Mouse (Mus musculus): ENCODE measurements around the gene Zfp316. TPM values are rescaled to one million over a fixed set of nuclear protein-coding genes. Genes with fewer than 3 reads are reported as not detected.

Zfp316 gene
- total RNA-seq, 4 experiments from 2014 or later: 20.6 to 24.1 (median 23.1) TPM

GRCm38 (mm10) chr5:143284762-143285161 is 14.9 kb upstream of the Zfp316 start:
- no peak for DNase-seq (ENCODE audit: low spot score in 2 of 2)

DNA sequence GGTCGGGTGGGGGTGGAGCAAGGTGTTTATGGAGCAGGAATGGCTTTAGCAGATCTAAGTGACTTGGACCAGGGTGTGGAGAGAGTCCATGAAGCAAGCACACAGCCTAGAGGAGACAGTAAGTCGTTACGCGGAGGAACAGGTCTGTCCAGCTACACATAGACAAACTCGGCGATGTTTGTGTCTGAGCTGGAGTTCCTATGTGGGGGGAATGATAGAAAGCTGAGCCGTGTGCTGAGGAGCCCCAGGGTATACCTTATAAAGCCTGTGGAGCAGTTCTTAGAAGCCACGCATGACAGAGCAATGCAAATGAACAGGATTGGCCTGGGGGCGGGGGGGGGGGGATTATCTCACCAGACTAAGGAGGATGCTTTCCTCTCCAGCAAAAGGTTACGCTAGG is 9.4 kb upstream of the Zfp316 start:
- DNase-seq (ENCODE audit: low spot score in 2 of 2): no peak

- DNase-seq (ENCODE audit: low spot score in 2 of 2): no peak
Observed at GRCm38 (mm10) chr5:143275761-143276160, 5.9 kb upstream of the Zfp316 start.

DNA sequence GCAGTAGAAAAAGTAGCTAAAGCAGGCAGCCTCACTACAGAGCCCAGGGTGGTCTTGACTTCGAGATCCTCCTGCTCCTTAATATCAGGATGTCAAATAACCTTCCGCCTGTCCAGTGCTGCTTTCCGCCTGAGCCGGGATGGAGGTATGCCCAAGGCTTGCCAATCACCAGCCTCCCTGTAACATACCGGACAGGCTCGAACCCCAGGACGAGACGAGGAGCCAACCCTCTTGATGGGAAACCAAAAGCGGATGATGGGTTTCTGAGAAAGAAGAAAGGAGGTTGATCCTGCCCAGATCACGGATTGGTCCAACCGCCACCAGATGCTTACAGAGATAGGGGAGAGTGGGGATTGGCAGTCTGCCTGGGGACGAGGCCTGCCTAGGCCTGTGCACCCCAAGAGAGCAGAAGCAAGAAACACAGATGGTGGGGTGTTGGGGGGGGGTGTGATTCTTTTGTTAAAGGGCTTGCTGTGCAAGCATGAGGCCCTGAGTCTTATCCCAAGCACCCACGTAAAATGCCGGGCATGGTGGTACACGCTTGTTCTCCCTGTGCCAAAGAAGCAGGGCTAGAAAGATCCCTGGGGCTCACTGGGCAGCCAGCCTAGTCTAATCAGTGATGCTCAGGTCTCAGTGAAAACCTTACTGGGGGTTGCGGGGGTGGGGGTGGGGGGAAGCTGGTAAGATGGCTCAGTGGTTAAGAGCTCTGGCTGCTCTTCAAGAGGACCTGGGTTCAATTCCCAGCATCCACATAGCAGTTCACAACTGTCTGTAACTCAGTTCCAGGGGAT is 2.9 kb upstream of the Zfp316 start:
- no peak for DNase-seq (ENCODE audit: low spot score in 2 of 2)

- DNase-seq (ENCODE audit: low spot score in 2 of 2): no peak
Observed at GRCm38 (mm10) chr5:143272108-143272507, 2.3 kb upstream of the Zfp316 start.

GRCm38 (mm10) chr5:143271642-143272041 is 1.8 kb upstream of the Zfp316 start:
- DNase-seq (ENCODE audit: low spot score in 2 of 2): peak in 1 of 2 experiments; percentile 48

- no peak for DNase-seq (ENCODE audit: low spot score in 2 of 2)
Observed at GRCm38 (mm10) chr5:143270151-143270519, 313 bp upstream of the Zfp316 start.

DNA sequence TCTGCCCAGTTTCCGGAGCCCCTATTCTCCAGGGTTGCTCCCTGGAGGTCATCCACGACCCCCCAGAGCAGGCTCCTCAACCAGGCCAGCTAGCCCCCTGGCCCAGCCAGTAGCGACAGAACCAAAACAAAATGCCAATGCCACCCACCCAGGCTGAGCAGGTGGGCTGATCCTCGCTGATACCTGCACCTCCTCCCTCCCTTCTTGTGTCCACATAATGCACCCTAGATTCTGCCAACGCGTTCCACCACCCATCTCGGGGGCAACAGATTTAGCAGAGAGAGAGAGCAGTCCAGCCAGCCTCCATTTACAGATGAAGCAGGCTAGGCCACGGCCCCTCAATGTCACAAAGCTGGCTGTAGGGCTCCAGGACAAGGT is 848 bp downstream of the Zfp316 start:
- DNase-seq (ENCODE audit: low spot score in 2 of 2): no peak

DNA sequence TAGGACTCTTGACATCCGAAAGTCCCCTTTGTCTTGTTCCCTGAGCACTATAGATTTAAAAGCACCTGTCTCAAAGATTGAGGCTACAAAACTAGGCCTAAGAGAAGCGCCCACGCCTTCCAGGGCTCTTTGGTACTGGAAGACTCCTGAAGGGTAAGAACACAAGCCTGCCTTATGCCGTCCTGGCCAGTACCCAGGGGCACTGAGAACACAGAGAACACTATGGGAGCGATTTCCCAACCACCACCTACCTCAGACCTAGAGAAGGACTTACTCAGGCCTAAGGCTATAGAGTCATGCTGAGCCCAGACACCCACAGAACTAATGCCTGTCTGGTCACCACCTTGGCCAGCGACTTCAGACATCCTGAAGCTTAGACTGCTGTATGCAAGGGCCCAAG is 3.0 kb downstream of the Zfp316 start:
- DNase-seq (ENCODE audit: low spot score in 2 of 2): no peak

DNA sequence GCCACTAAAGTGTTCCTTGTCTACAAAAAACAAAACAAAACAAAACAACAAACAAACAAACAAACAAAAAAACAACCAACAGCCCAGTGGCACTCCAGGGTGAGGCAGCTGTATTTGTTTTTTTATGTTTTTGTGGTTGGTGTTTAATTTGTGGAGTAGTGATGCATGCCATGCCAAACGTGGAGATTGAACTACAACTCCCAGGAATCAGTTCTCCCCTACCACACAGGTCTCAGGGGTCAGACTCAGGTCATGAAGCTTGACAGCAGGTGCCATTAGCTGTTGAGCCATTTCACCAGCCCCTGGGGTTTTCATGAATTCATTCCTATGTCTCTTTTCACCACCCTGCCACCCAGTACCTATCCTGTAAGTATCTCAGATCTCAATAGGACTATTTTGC is 4.4 kb downstream of the Zfp316 start:
- no peak for DNase-seq (ENCODE audit: low spot score in 2 of 2)

GRCm38 (mm10) chr5:143264689-143265088 is 5.1 kb downstream of the Zfp316 start:
- DNase-seq (ENCODE audit: low spot score in 2 of 2): no peak

DNA sequence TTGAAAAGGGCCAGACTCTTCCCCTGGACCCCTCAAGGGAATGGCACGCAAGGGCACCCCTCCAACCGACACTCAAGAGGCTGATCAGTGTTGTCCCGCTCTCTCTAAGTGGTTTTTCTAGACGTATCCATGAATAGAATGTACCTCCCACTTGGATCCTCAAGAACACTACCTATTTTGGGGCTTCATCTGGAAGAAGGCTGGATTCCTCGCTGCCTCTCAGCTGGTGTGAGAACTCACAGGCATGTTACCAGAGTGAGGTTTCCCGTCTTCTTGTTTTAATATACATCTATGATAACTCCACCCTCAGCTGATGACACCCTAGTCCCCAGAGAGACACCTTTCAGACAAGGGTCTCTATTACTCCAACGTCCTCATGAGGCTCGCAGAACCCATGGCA is 8.2 kb downstream of the Zfp316 start:
- DNase-seq (ENCODE audit: low spot score in 2 of 2): no peak

DNA sequence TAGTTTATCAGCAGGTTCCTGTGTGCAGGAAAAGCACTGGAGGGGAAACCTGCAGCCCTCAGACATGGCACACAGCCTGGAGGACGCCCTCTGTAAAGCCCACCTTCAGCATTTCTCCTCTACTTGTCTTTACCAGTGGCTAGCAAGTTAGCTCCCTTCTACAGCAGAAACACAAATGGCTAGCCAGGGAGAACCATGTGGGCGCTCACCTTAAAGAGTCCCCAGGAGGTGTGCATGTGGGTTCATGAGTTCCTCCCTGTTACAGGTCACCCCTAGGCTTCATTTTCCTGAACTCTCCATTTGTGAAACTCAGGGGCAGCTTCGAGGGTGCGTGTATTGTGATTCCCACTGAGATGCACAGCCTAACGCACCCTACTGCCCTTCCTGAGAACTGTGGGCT is 14.0 kb downstream of the Zfp316 start:
- DNase-seq (ENCODE audit: low spot score in 2 of 2): no peak

DNA sequence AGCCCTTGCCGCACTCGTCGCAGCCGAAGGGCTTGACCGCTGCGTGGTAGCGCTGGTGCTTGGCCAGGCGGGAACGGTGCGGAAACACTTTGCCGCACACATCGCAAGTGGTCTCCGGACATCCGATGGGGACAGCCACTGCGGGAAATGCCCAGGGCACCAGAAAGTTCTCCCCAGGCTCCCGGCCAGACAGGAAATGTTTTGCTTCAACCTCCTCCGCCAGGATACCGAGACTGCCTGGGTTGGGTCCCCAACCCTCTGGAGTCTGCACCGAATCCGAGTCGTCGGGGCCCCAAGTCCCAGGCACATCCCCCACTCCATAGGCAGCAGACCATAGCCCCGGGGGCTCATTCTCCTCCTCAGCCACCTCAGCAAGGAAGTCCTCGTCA is 14.7 kb downstream of the Zfp316 start:
- DNase-seq (ENCODE audit: low spot score in 2 of 2): no peak

- no peak for DNase-seq (ENCODE audit: low spot score in 2 of 2)
Observed at GRCm38 (mm10) chr5:143254487-143255130, 15.2 kb downstream of the Zfp316 start.

DNA sequence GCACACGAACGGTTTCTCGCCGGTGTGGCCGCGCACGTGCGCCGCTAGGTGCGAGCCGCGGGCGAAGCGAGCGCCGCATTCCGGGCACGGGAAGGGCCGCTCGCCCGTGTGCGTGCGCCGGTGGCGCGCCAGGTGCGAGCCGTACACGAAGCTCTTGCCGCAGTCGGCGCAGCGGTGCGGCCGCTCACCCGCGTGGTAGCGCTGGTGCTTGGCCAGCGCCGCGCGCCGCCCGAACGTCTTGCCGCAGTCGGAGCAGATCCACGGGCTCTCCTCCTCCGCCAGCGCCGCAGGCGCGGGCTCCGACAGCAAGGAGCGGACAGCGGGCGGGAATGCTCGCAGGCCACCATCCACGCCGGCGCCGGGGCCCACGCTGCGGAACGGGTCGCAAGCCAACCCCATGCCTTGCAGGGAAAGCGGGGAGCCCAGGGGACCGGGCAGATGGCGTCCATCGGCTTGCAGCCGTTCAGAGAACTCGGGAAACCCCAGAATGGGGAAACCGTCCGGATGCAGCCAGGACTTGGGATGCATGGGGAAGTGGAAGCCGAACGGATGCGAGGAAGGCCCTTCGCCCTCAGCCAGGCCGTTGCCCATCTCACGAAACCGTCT is 15.8 kb downstream of the Zfp316 start:
- no peak for DNase-seq (ENCODE audit: low spot score in 2 of 2)

DNA sequence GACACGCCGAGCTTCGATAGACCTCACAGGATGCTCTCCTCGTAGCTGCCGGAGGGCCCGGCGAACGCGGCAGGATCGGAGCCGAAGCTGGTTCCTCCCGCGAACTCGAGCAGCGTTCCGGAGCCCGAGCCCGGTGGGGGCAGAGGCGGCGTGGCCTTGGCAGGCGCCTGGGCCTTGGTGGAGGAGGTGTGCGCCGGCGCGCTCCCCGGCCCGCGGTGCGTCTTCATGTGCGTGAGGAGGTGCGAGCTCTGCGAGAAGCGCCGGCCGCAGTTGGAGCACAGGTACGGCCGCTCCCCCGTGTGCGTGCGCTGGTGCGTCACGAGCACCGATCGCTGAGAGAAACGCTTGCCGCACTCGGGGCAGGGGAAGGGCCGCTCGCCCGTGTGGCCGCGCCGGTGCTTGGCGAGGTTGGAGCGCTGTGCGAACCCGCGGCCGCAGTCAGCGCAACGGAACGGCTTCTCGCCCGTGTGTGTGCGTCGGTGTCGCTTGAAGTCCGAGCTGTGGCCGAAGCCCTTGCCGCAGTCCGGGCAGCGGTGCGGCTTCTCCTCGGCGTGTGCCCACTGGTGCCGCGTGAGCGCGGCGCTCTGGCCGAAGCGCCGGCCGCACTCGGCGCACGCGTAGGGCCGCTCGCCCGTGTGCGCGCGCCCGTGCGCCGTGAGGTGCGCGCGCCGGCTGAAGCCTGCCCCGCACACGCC is 16.5 kb downstream of the Zfp316 start:
- no peak for DNase-seq (ENCODE audit: low spot score in 2 of 2)

- DNase-seq (ENCODE audit: low spot score in 2 of 2): no peak
Observed at GRCm38 (mm10) chr5:143252791-143253185, 17.0 kb downstream of the Zfp316 start.

DNA sequence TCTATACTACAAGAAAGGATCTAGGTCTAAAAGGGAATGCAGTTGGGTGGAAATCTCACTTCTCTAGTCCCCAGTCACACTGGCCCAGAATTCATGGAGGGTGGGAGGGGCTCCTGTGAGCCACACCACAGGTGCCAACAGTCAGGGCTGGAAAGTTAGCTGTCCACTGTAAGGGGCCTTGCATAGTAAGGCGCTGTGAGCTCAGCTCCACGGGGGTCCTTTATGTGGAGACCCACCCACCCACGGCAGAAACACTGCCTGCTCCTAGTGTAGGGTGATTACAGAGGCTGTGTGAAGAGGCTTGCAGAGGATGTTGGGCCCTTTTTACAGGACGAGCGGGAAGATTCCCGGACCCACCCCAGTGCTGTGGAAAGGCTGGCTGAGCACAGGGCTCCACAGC is 17.8 kb downstream of the Zfp316 start:
- no peak for DNase-seq (ENCODE audit: low spot score in 2 of 2)

DNA sequence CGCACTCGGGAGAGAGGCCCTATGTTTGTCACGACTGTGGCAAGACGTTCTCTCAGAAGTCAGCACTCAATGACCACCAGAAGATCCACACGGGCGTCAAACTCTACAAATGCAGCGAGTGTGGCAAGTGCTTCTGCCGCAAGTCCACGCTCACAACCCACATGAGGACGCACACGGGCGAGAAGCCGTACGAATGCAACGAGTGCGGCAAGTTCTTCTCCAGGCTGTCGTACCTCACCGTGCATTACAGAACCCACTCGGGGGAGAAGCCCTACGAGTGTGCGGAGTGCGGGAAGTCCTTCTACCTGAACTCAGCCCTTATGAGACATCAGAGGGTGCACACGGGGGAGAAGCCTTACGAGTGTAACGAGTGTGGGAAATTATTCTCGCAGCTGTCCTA is 24.9 kb downstream of the Zfp316 start:
- DNase-seq (ENCODE audit: low spot score in 2 of 2): no peak

DNA sequence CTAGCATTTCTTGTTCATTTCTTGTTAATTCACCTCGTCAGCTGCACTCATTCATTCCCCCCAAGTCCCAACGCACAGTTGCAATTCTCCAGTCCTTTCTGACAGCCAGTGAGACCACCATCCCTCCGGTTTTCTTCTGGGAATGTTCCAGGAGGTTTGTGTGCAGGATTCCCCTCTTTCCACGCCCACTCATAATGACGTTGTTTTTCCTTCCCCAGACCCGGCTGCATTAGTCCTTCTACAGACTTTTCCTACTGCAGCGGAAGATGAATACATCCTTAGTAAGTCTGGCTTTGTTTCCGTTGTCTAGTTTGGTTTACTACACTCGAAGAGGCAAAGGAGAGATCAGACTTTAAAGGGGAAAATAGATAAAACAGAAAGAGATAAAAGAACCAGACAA is 33.8 kb downstream of the Zfp316 start:
- no peak for DNase-seq (ENCODE audit: low spot score in 2 of 2)

- DNase-seq (ENCODE audit: low spot score in 2 of 2): peak; percentile 94 to 96
Observed at GRCm38 (mm10) chr5:143235028-143235693, 34.7 kb downstream of the Zfp316 start, which contains the start of gene Zfp12. Zfp12 (plus strand) TSS chr5:143235163.

Measured in layer of hippocampus, adult 8-10 months (tissue).